Comparison of ENCODE assay signal across 21 mouse cellular contexts in genomic region chr13:98617429-98618067, GRCm38 (mm10). TPM values are rescaled to one million over a fixed set of nuclear protein-coding genes. Genes with fewer than 3 reads are reported as not detected.
"Had no signal": no experiment of that assay in that cellular context is flagged by ENCODE, and none has a peak within 500 bp of the region (broad histone marks: within the 10 kb centered on the region; RNA-seq: fewer than 3 reads in every experiment).

No protein-coding gene starts in this region.

- H3K9me3 ChIP-seq: lung, embryonic 15.5 days; stomach, embryonic 15.5 days had no signal

- H3K4me3 ChIP-seq: lung, embryonic 15.5 days; megakaryocyte, embryonic 14.5 days; midbrain, embryonic 12.5 days; midbrain, embryonic 15.5 days; neural tube, embryonic 12.5 days; stomach, embryonic 15.5 days had no signal

- DNase-seq: liver, postnatal 0 days; lung, adult 2 months; lung, postnatal 14 days; lung, postnatal 36 days; right cerebral cortex, postnatal 14 days; thymus, adult 2 months; thymus, postnatal 25 days; thymus, postnatal 4 days had no signal

- H3K9ac ChIP-seq: liver, postnatal 0 days; lung, embryonic 15.5 days; midbrain, embryonic 12.5 days; midbrain, embryonic 15.5 days; neural tube, embryonic 12.5 days; stomach, embryonic 15.5 days had no signal

- H3K36me3 ChIP-seq: lung, embryonic 15.5 days; midbrain, embryonic 12.5 days; midbrain, embryonic 15.5 days; neural tube, embryonic 12.5 days; stomach, embryonic 15.5 days had no signal

- H3K4me2 ChIP-seq: lung, embryonic 15.5 days; midbrain, embryonic 12.5 days; midbrain, embryonic 15.5 days; neural tube, embryonic 12.5 days; stomach, embryonic 15.5 days had no signal

- H3K27me3 ChIP-seq: lung, embryonic 15.5 days; megakaryocyte, embryonic 14.5 days; midbrain, embryonic 12.5 days; midbrain, embryonic 15.5 days; neural tube, embryonic 12.5 days; stomach, embryonic 15.5 days had no signal

- ATAC-seq: liver, postnatal 0 days; lung, postnatal 0 days; midbrain, embryonic 15.5 days had no signal

- H3K27ac ChIP-seq: lung, embryonic 15.5 days; macrophage; midbrain, embryonic 12.5 days; midbrain, embryonic 15.5 days; neural tube, embryonic 12.5 days; stomach, embryonic 15.5 days; stomach, postnatal 0 days had no signal

- H3K4me1 ChIP-seq: lung, embryonic 15.5 days; megakaryocyte, embryonic 14.5 days; midbrain, embryonic 12.5 days; midbrain, embryonic 15.5 days; neural tube, embryonic 12.5 days; stomach, embryonic 15.5 days had no signal

RNA-seq across cellular contexts. Expression of gene Tmem174, which starts 19.7 kb away (rescaled TPM):
- polyA plus RNA-seq: liver, postnatal 0 days; lung, adult 2 months; macrophage; midbrain, embryonic 12.5 days; midbrain, embryonic 15.5 days; midbrain, postnatal 0 days; neural tube, embryonic 12.5 days; neural tube, embryonic 14.5 days; stomach, embryonic 15.5 days; stomach, postnatal 0 days; testis, adult 2 months; urinary bladder, adult 2 months had no signal
